Mouse (Mus musculus) ES-Bruce4 (cell line): ENCODE data around the gene Cdk2.

Source experiments
- CTCF ChIP-seq: IDR thresholded peaks from one replicate; pipeline ENCODE4 v1.8.1; 2011; ENCODE audit warnings: low read depth, low read length
- EP300 ChIP-seq: IDR thresholded peaks from 2 replicates; pipeline ENCODE4 v1.6.1; 2011; ENCODE audit warnings: low read depth, low read length; ENCODE audit not compliant: insufficient read depth
- POLR2A ChIP-seq: IDR thresholded peaks from one replicate; pipeline ENCODE4 v1.8.1; 2011; ENCODE audit warnings: low read length; ENCODE audit not compliant: insufficient read depth

DNA sequence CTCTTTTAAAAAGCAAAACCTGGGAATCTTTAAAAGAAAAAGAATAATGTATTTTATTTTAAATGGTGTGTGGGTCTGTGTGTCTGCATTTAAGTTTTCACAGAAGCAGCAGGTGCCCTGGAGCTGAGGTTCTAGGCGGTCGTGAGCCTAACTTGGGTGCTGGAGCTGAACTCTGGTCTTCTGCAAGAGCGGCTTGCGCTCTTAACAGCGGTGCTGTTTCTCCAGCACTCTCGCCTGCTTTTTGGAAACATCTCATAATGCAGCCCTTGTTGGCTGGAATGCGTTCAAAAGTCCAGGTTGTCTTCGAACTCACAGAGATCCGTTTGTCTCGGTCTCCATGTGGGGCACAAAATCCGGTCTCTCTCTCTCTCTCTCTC is 474 bp upstream of the Cdk2 start:
- TF ChIP-seq POLR2A (no peak), CTCF (no peak), EP300 (no peak)
